Mouse (Mus musculus): ENCODE data around the gene Nrp1. TPM values are rescaled to one million over a fixed set of nuclear protein-coding genes. Genes with fewer than 3 reads are reported as not detected.

Gene Nrp1
- polyA plus RNA-seq, 1 experiment from 2014 or later, result 8.7 TPM

DNA sequence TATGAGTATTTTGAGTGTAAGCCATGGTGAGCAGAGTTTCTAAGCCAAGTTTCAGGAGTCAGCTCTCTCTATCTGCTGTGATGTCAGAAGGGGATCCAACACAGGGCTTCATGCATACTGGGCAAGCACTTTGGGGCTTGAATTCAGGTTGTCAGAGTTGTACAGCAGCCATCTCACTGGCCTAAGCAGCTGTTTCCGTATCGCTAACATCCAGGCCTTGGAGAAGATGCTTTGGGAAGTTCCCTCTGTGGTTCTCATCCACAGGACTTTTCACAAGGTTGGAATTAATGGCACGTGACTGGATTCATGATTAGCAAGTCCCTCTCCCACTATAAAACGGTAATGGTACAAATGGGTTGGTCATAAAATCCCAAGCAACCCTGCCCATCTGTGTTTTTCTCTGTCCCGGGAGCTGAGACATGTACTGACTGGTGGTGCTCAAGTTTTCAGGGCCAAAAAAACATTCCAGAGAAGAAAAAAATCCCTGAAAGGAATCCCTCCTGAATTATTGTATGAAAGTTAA, 36.3 kb downstream of the Nrp1 start:
- no peaks in the 10 kb centered on the region for H3K9me3 ChIP-seq (ENCODE audit: low read length)
- WGBS (ENCODE audit: insufficient replicate concordance), result 71% methylated on average over 5 of the region's 5 CpGs

GRCm38 (mm10) chr8:128396968-128397367, 38.6 kb downstream of the Nrp1 start:
- DNase-seq (no peak), ATAC-seq (no peak)
- Histone ChIP-seq H3K4me3 (ENCODE audit: low read depth, low read length) (no peak overlapping the region), H3K27ac (ENCODE audit: low read depth) (no peak overlapping the region), H3K27me3 (ENCODE audit: insufficient read depth, low read length) (no peaks in the 10 kb centered on the region), H3K36me3 (replicated peaks; ENCODE audit: insufficient read depth, low read length) (no peaks in the 10 kb centered on the region), H3K9ac (replicated peaks) (no peak overlapping the region), H3K4me2 (ENCODE audit: low read depth, low read length) (no peak overlapping the region), H3K9me3 (ENCODE audit: low read length) (no peaks in the 10 kb centered on the region), H3K4me1 (ENCODE audit: insufficient read depth) (no peaks in the 10 kb centered on the region)
- 55% methylated on average over 7 of the region's 7 CpGs for WGBS (ENCODE audit: insufficient replicate concordance)
- TF ChIP-seq CTCF (IDR thresholded peaks at IDR 0.05; ENCODE audit: low read depth) (no peak), EP300 (IDR thresholded peaks at IDR 0.05; ENCODE audit: low read depth) (no peak)

More for the DNA sequence above, 36.3 kb downstream of the Nrp1 start:
- no peak overlapping the region for H3K4me2 ChIP-seq (ENCODE audit: low read depth, low read length)
- ATAC-seq (no peak), DNase-seq (no peak)
- no peak overlapping the region for H3K9ac ChIP-seq (replicated peaks)
- no peak overlapping the region for H3K4me3 ChIP-seq (ENCODE audit: low read depth, low read length)
- H3K36me3 ChIP-seq (replicated peaks; ENCODE audit: insufficient read depth, low read length), result no peaks in the 10 kb centered on the region
- H3K27me3 ChIP-seq (ENCODE audit: insufficient read depth, low read length), result no peaks in the 10 kb centered on the region
- no peaks in the 10 kb centered on the region for H3K4me1 ChIP-seq (ENCODE audit: insufficient read depth)
- no peak for TF ChIP-seq EP300 (IDR thresholded peaks at IDR 0.05; ENCODE audit: low read depth)
- H3K27ac ChIP-seq (ENCODE audit: low read depth), result no peak overlapping the region

DNA sequence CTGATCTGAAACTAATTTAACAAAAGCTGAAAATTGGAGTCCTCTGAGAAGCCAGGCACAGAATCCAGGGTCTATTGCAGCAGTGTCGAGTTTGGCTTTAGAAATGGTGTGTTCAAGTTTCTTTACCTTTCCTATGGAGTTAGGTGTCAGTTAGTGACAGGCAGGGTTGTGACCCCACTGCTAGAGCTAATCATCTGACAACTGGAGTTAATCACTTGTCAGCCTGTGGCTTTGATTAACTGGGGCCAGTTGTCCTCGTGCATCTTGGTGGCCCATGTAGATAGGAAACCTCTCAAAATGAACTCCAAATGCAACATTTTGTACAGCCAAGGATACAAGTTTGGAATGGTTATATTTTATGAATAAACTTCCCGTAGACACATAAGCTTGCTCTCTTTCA, 39.0 kb downstream of the Nrp1 start:
- H3K36me3 ChIP-seq (replicated peaks; ENCODE audit: insufficient read depth, low read length), result no peaks in the 10 kb centered on the region
- no peak overlapping the region for H3K4me2 ChIP-seq (ENCODE audit: low read depth, low read length)
- H3K27me3 ChIP-seq (ENCODE audit: insufficient read depth, low read length), result no peaks in the 10 kb centered on the region
- H3K27ac ChIP-seq (ENCODE audit: low read depth), result no peak overlapping the region
- no peaks in the 10 kb centered on the region for H3K9me3 ChIP-seq (ENCODE audit: low read length)
- TF ChIP-seq CTCF (IDR thresholded peaks at IDR 0.05; ENCODE audit: low read depth) (no peak), EP300 (IDR thresholded peaks at IDR 0.05; ENCODE audit: low read depth) (no peak)
- no peak overlapping the region for H3K4me3 ChIP-seq (ENCODE audit: low read depth, low read length)
- WGBS (ENCODE audit: insufficient replicate concordance), result 55% methylated on average over 3 of the region's 3 CpGs
- H3K9ac ChIP-seq (replicated peaks), result no peak overlapping the region
- ATAC-seq (no peak), DNase-seq (no peak)
- H3K4me1 ChIP-seq (ENCODE audit: insufficient read depth), result no peaks in the 10 kb centered on the region

DNA sequence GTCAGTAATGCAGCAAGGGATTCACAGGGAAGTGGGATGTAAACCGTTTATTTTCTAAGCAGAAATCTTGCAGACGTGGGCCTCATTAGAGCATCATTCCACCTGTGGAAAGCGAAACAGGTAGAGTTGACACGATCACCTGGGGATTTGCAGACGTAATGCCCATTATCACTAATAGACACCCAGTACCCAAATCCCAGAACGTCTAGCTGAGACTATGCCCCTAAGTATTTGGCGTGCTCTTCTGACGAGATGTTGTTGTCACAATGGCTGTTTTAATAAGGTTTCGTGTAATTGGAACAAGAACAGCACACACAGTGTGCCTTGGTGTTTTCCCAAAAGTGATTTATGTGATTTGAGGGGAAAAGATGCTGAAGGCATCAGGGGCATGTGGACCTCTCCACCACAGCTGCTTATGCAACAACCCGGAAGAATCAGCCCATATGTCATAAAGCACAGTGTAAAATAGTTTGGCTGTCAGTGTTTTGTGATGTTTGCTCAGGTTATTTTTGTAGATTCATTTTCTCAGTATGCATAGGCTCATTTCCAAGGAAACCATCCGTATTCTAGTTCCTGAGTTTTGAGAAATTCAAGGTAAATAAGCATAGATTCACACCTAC, 40.2 kb downstream of the Nrp1 start:
- no peak overlapping the region for H3K4me2 ChIP-seq (ENCODE audit: low read depth, low read length)
- no peak for ATAC-seq
- H3K9me3 ChIP-seq (ENCODE audit: low read length), result no peaks in the 10 kb centered on the region
- 84% methylated on average over 11 of the region's 11 CpGs for WGBS (ENCODE audit: insufficient replicate concordance)
- no peaks in the 10 kb centered on the region for H3K36me3 ChIP-seq (replicated peaks; ENCODE audit: insufficient read depth, low read length)
- no peak overlapping the region for H3K4me3 ChIP-seq (ENCODE audit: low read depth, low read length)
- TF ChIP-seq EP300 (IDR thresholded peaks at IDR 0.05; ENCODE audit: low read depth) (no peak), CTCF (IDR thresholded peaks at IDR 0.05; ENCODE audit: low read depth) (no peak)
- H3K27me3 ChIP-seq (ENCODE audit: insufficient read depth, low read length), result no peaks in the 10 kb centered on the region
- H3K9ac ChIP-seq (replicated peaks), result no peak overlapping the region
- H3K4me1 ChIP-seq (ENCODE audit: insufficient read depth), result no peaks in the 10 kb centered on the region
- no peak overlapping the region for H3K27ac ChIP-seq (ENCODE audit: low read depth)
- no peak for DNase-seq

- 69% methylated on average over 5 of the region's 5 CpGs for WGBS (ENCODE audit: insufficient replicate concordance)
- H3K36me3 ChIP-seq (replicated peaks; ENCODE audit: insufficient read depth, low read length), result no peaks in the 10 kb centered on the region
- no peak overlapping the region for H3K27ac ChIP-seq (ENCODE audit: low read depth)
- ATAC-seq (no peak), DNase-seq (no peak)
- no peak overlapping the region for H3K4me2 ChIP-seq (ENCODE audit: low read depth, low read length)
- no peaks in the 10 kb centered on the region for H3K27me3 ChIP-seq (ENCODE audit: insufficient read depth, low read length)
- H3K4me1 ChIP-seq (ENCODE audit: insufficient read depth), result no peaks in the 10 kb centered on the region
- no peak overlapping the region for H3K9ac ChIP-seq (replicated peaks)
- no peak for TF ChIP-seq EP300 (IDR thresholded peaks at IDR 0.05; ENCODE audit: low read depth)
- TF ChIP-seq CTCF (IDR thresholded peaks at IDR 0.05; ENCODE audit: low read depth), result no peak
- no peaks in the 10 kb centered on the region for H3K9me3 ChIP-seq (ENCODE audit: low read length)
- H3K4me3 ChIP-seq (ENCODE audit: low read depth, low read length), result no peak overlapping the region
Measured at GRCm38 (mm10) chr8:128400286-128400685, 41.9 kb downstream of the Nrp1 start.

GRCm38 (mm10) chr8:128404876-128405275, 46.5 kb downstream of the Nrp1 start:
- Histone ChIP-seq H3K4me1 (ENCODE audit: insufficient read depth) (no peaks in the 10 kb centered on the region), H3K27me3 (ENCODE audit: insufficient read depth, low read length) (no peaks in the 10 kb centered on the region), H3K27ac (ENCODE audit: low read depth) (no peak overlapping the region), H3K4me3 (ENCODE audit: low read depth, low read length) (no peak overlapping the region), H3K4me2 (ENCODE audit: low read depth, low read length) (no peak overlapping the region), H3K36me3 (replicated peaks; ENCODE audit: insufficient read depth, low read length) (no peaks in the 10 kb centered on the region), H3K9me3 (ENCODE audit: low read length) (no peaks in the 10 kb centered on the region), H3K9ac (replicated peaks) (no peak overlapping the region)
- ATAC-seq, result no peak
- TF ChIP-seq EP300 (IDR thresholded peaks at IDR 0.05; ENCODE audit: low read depth) (no peak), CTCF (IDR thresholded peaks at IDR 0.05; ENCODE audit: low read depth) (no peak)
- WGBS (ENCODE audit: insufficient replicate concordance), result 51% methylated on average over 2 of the region's 2 CpGs
- no peak for DNase-seq

Measured in liver, postnatal 0 days (tissue).